Mouse (Mus musculus) erythroblast, embryonic 14.5 days (primary cell): Measurements from ENCODE around the gene Uba3.

Source experiments
- GATA1 ChIP-seq: IDR thresholded peaks from 2 replicates; pipeline ENCODE4 v1.6.1; 2012; ENCODE audit warnings: low read length, inconsistent platforms, mixed read lengths
- TAL1 ChIP-seq: IDR thresholded peaks from 3 replicates; pipeline ENCODE4 v1.6.1; 2012; ENCODE audit warnings: low read length, inconsistent platforms, mixed read lengths

- TF ChIP-seq TAL1 (no peak), GATA1 (no peak)
Measured at GRCm38 (mm10) chr6:97202477-97202876, 3.0 kb downstream of the Uba3 start.
